Mouse (Mus musculus): ENCODE data around the gene Vmn1r124. TPM values are rescaled to one million over a fixed set of nuclear protein-coding genes. Genes with fewer than 3 reads are reported as not detected.

The Vmn1r124 gene
- not detected for polyA plus RNA-seq (2014; fragmentation: Illumina TruSeq; extraction: RNeasy Lipid Tissue Mini Kit (QIAGEN cat#74804); ENCODE audit: low read depth, low replicate concordance)

DNA sequence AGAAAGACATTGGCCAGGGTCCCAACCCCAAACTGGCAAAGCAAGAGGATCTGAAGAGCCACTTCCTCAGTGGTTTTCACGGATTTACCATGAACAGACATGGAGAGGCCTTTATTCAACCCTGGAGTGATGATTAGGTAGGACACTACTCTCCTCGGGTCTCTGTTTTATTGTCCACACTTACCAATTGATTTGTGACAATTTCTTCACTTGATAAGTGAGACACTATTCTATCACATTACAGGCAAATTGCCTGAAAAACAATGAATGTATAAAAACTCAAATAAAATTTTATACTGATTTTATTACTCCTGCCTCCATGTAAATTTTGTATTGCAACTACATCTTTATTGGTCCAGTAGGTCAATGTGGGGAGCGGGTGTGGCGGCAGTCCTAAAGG is at the start of gene Vmn1r124:
TSS of gene Vmn1r124 (minus strand) at position 101 of the 400 bp plus-strand sequence.

DNA sequence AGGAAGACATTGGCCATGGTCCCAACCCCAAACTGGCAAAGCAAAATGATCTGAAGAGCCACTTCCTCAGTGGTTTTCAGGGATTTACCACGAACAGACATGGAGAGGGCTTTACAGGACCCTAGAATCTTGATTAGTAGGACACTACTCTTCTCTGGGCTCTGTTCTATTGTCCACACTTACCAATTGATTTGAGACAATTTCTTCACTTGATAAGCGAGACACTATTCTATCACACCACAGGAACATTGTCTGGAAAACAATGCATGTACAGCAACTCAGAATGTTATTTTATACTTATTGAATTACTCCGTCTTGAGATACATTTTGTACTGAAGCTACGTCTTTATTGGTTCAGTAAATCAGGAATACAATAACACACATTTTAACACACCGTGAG is 41.0 kb upstream of the Vmn1r124 start, which contains the start of gene Vmn1r126:
TSS of gene Vmn1r126 (minus strand) at position 101 of the 400 bp plus-strand sequence.

DNA sequence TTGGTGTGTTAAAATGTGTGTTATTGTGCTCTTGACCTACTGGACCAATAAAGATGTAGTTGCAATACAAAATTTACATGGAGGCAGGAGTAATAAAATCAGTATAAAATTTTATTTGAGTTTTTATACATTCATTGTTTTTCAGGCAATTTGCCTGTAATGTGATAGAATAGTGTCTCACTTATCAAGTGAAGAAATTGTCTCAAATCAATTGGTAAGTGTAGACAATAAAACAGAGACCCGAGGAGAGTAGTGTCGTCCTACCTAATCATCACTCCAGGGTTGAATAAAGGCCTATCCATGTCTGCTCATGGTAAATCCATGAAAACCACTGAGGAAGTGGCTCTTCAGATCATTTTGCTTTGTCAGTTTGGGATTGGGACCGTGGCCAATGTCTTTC is 11.5 kb upstream of the Vmn1r124 start, which contains the start of gene Vmn1r125:
TSS of gene Vmn1r125 (plus strand) at position 301 of the 400 bp plus-strand sequence.

Other genes starting within 250 kb of the Vmn1r124 start
- not detected for gene Vmn1r119, start 248.2 kb downstream of the Vmn1r124 start, polyA plus RNA-seq (2014; fragmentation: Illumina TruSeq; extraction: RNeasy Lipid Tissue Mini Kit (QIAGEN cat#74804); ENCODE audit: low read depth, low replicate concordance)
- not detected for gene Vmn1r120, start 206.8 kb downstream of the Vmn1r124 start, polyA plus RNA-seq (2014; fragmentation: Illumina TruSeq; extraction: RNeasy Lipid Tissue Mini Kit (QIAGEN cat#74804); ENCODE audit: low read depth, low replicate concordance)
- gene Vmn1r121, start 162.1 kb downstream of the Vmn1r124 start, polyA plus RNA-seq (2014; fragmentation: Illumina TruSeq; extraction: RNeasy Lipid Tissue Mini Kit (QIAGEN cat#74804); ENCODE audit: low read depth, low replicate concordance): not detected
- not detected for gene Vmn1r122, start 126.5 kb downstream of the Vmn1r124 start, polyA plus RNA-seq (2014; fragmentation: Illumina TruSeq; extraction: RNeasy Lipid Tissue Mini Kit (QIAGEN cat#74804); ENCODE audit: low read depth, low replicate concordance)
- gene Vmn1r123, start 98.4 kb downstream of the Vmn1r124 start, polyA plus RNA-seq (2014; fragmentation: Illumina TruSeq; extraction: RNeasy Lipid Tissue Mini Kit (QIAGEN cat#74804); ENCODE audit: low read depth, low replicate concordance): not detected
- gene Gm5157, start 70.2 kb downstream of the Vmn1r124 start, polyA plus RNA-seq (2014; fragmentation: Illumina TruSeq; extraction: RNeasy Lipid Tissue Mini Kit (QIAGEN cat#74804); ENCODE audit: low read depth, low replicate concordance): not detected
- not detected for gene Vmn1r125, start 11.6 kb upstream of the Vmn1r124 start, polyA plus RNA-seq (2014; fragmentation: Illumina TruSeq; extraction: RNeasy Lipid Tissue Mini Kit (QIAGEN cat#74804); ENCODE audit: low read depth, low replicate concordance)
- gene Vmn1r126, start 40.9 kb upstream of the Vmn1r124 start, polyA plus RNA-seq (2014; fragmentation: Illumina TruSeq; extraction: RNeasy Lipid Tissue Mini Kit (QIAGEN cat#74804); ENCODE audit: low read depth, low replicate concordance): not detected
- not detected for gene Vmn1r127, start 59.2 kb upstream of the Vmn1r124 start, polyA plus RNA-seq (2014; fragmentation: Illumina TruSeq; extraction: RNeasy Lipid Tissue Mini Kit (QIAGEN cat#74804); ENCODE audit: low read depth, low replicate concordance)
- gene Vmn1r128, start 88.8 kb upstream of the Vmn1r124 start, polyA plus RNA-seq (2014; fragmentation: Illumina TruSeq; extraction: RNeasy Lipid Tissue Mini Kit (QIAGEN cat#74804); ENCODE audit: low read depth, low replicate concordance): not detected
- not detected for gene Vmn1r129, start 100.7 kb upstream of the Vmn1r124 start, polyA plus RNA-seq (2014; fragmentation: Illumina TruSeq; extraction: RNeasy Lipid Tissue Mini Kit (QIAGEN cat#74804); ENCODE audit: low read depth, low replicate concordance)
- not detected for gene Gm6882, start 172.1 kb upstream of the Vmn1r124 start, polyA plus RNA-seq (2014; fragmentation: Illumina TruSeq; extraction: RNeasy Lipid Tissue Mini Kit (QIAGEN cat#74804); ENCODE audit: low read depth, low replicate concordance)

Measured in sigmoid colon, adult 10 weeks (tissue).